Mouse (Mus musculus) limb, embryonic 15.5 days (tissue): ENCODE data around the gene Slfn9. TPM values are rescaled to one million over a fixed set of nuclear protein-coding genes. Genes with fewer than 3 reads are reported as not detected.
"Not testable (repeated sequence)": the region's sequence is repeated elsewhere in the genome, so short reads cannot be mapped to it uniquely, and the experiment has no call there.

Experiments
- ATAC-seq: fragments of 200-750 bp; cut with Nextera tagmentation; 2 replicates; pipeline ENCODE4 v1.8.0; 2017; ENCODE audit warnings: low read depth, moderate TSS enrichment; ENCODE audit not compliant: insufficient number of reproducible peaks, low FRiP score, low TSS enrichment
- H3K27ac ChIP-seq: fragments of 300-500 bp; sonication (generic); 2 replicates; pipeline ENCODE4 v1.5.1; 2015; ENCODE audit warnings: moderate library complexity, mild to moderate bottlenecking, inconsistent platforms
- H3K27me3 ChIP-seq: fragments of 300-500 bp; sonication (generic); 2 replicates; pipeline ENCODE4 v1.6.1; 2015; ENCODE audit warnings: inconsistent platforms
- H3K36me3 ChIP-seq: fragments of 300-500 bp; sonication (generic); 2 replicates; pipeline ENCODE4 v1.6.1; 2015; ENCODE audit warnings: inconsistent platforms
- H3K4me1 ChIP-seq: fragments of 300-500 bp; sonication (generic); 2 replicates; pipeline ENCODE4 v1.6.1; 2015; ENCODE audit warnings: inconsistent platforms
- H3K4me2 ChIP-seq: fragments of 300-500 bp; sonication (generic); 2 replicates; pipeline ENCODE4 v1.6.1; 2015; ENCODE audit warnings: mild to moderate bottlenecking, inconsistent platforms
- H3K4me3 ChIP-seq: fragments of 300-500 bp; sonication (generic); 2 replicates; pipeline ENCODE4 v1.5.1; 2015; ENCODE audit warnings: mild to moderate bottlenecking, inconsistent platforms
- H3K9ac ChIP-seq: fragments of 300-500 bp; sonication (generic); 2 replicates; pipeline ENCODE4 v1.6.1; 2015; ENCODE audit warnings: inconsistent platforms
- H3K9me3 ChIP-seq: fragments of 300-500 bp; sonication (generic); 2 replicates; pipeline ENCODE4 v1.6.1; 2016; ENCODE audit warnings: inconsistent platforms
- WGBS: fragments of 180-500 bp; shearing (Covaris S2); methylation state at CpG from one replicate; pipeline ENCODE4 v1.1.7; 2015; 5-methylcytosine and 5-hydroxymethylcytosine counted together
- microRNA-seq: library from miRNA; unstranded; fragments of <30 nt; microRNA quantifications from one replicate; pipeline ENCODE4, GENCODE M21; 2016
- polyA plus RNA-seq: library from polyadenylated mRNA; unstranded; fragments of >200 nt; fragmentation: Nextera tagmentation; extraction: Ambion mirVana; gene quantifications from 2 replicates; pipeline ENCODE4 v1.2.1, GENCODE M21; 2015

The Slfn9 gene
- polyA plus RNA-seq, 1 experiment from 2014 or later: 18.5 TPM

DNA sequence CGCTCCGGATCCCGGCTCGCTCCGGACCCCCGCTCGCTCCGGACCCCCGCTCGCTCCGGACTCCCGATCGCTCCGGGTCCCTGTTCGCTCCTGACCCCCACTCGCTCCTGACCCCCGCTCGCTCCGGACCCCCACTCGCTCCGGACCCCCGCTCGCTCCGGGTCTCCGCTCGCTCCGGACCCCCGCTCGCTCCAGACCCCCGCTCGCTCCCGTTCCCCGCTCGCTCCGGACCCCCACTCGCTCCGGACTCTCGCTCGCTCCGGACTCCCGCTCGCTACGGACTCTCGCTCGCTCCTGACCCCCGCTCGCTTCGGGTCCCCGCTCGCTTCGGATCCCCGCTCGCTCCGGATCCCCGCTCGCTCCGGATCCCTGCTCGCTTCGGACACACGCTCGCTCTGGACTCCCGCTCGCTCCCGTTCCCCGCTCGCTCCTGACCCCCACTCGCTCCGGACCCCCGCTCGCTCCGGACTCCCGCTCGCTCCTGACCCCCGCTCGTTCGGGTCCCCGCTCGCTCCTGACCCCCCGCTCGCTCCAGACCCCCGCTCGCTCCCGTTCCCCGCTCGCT, 61.2 kb downstream of the Slfn9 start:
- Histone ChIP-seq H3K4me2 (peak overlapping the region; percentile 91), H3K27me3 (peaks cover 67% of the 10 kb centered on the region), H3K4me3 (peak overlapping the region; percentile 43), H3K4me1 (peaks cover 27% of the 10 kb centered on the region)
- not testable (repeated sequence) for H3K36me3 ChIP-seq, ATAC-seq, H3K9ac ChIP-seq, H3K27ac ChIP-seq, H3K9me3 ChIP-seq
- 1% methylated on average over 81 of the region's 85 CpGs for WGBS

DNA sequence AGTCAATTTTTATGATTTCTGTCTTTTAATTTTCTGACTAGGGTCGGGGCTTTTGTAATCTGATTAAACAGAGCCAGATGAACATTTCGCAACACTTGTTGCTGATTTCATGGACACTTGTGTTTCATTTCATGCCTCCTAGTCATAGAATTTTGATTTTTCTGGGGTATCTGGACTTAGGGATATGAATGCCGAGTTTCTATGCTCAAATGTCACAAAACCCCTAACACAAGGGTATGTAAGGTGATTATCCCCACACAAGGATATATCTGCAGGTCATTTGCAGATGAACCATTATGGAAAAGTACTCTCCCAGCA, 62.0 kb downstream of the Slfn9 start:
- H3K9me3 ChIP-seq: no peaks in the 10 kb centered on the region
- ATAC-seq: no peak

DNA sequence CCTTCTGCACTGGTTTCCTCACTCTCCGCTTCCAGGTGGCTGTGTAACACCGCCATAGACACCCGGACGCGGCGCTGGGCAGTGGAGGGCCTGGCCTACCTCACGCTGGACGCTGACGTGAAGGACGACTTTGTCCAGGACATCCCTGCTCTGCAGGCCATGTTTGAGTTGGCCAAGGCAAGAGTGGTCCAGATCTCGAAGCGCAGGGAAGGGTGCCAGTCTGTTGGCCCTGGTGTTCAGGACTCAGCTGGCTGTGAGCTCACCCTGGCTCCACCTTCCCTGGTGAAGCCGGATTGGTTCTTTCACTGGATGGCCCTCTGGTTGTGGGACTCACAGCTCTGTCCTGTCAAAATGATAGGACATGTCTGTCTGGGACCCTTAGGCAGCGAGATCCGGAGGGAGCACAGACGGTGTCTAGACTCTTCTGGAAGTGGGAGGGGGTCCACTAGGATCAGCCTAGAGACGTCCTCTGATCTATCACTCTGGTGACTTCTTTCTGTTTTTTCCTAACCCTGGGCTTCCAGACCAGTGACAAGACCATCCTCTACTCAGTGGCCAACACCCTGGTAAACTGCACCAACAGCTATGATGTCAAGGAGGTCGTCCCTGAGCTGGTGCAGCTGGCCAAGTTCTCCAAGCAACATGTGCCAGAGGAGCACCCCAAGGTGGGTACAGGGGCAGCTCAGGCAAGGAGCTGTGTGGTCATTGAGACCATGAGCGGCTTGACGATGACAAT, 62.6 kb downstream of the Slfn9 start:
- no peak overlapping the region for H3K27ac ChIP-seq
- H3K4me2 ChIP-seq: no peak overlapping the region
- peaks cover 27% of the 10 kb centered on the region for H3K4me1 ChIP-seq
- no peak overlapping the region for H3K4me3 ChIP-seq
- H3K27me3 ChIP-seq: peaks cover 63% of the 10 kb centered on the region
- no peak for ATAC-seq
- no peak overlapping the region for H3K9ac ChIP-seq
- 33% methylated on average over 20 of the region's 20 CpGs for WGBS
- H3K36me3 ChIP-seq: no peaks in the 10 kb centered on the region
- H3K9me3 ChIP-seq: no peaks in the 10 kb centered on the region

More for the DNA sequence above, 62.0 kb downstream of the Slfn9 start:
- Histone ChIP-seq H3K27me3 (peaks cover 69% of the 10 kb centered on the region), H3K4me3 (no peak overlapping the region), H3K36me3 (no peaks in the 10 kb centered on the region), H3K27ac (no peak overlapping the region), H3K4me1 (peaks cover 27% of the 10 kb centered on the region), H3K9ac (no peak overlapping the region), H3K4me2 (no peak overlapping the region)
- WGBS: 39% methylated on average over 3 of the region's 3 CpGs

Small RNAs within 50 kb of the gene (microRNA-seq; reads per million reads assigned to microRNA genes)
- gene Gm27598: not detected
- gene Mir7679: not detected

Other genes with a start within 250 kb of the Slfn9 start
- 0.18 and 0.43 TPM in 2 replicates for gene Cct6b, start 227.5 kb downstream of the Slfn9 start, polyA plus RNA-seq
- 40.5 and 41.4 TPM in 2 replicates for gene Zfp830, start 227.5 kb downstream of the Slfn9 start, polyA plus RNA-seq
- gene Lig3, start 210.7 kb downstream of the Slfn9 start, polyA plus RNA-seq: 26.4 and 30.6 TPM in 2 replicates
- gene Rffl, start 120.6 kb downstream of the Slfn9 start, polyA plus RNA-seq: 11.4 and 12.5 TPM in 2 replicates
- 12.7 and 15.4 TPM in 2 replicates for gene Rad51d, start 101.2 kb downstream of the Slfn9 start, polyA plus RNA-seq
- 0.12 and 0.37 TPM in 2 replicates for gene Fndc8, start 99.7 kb downstream of the Slfn9 start, polyA plus RNA-seq
- gene Nle1, start 83.4 kb downstream of the Slfn9 start, polyA plus RNA-seq: 31.6 and 32.4 TPM in 2 replicates
- 15.6 and 35.8 TPM in 2 replicates for gene Unc45b, start 81.3 kb downstream of the Slfn9 start, polyA plus RNA-seq
- 3.1 and 3.4 TPM in 2 replicates for gene Slfn5, start 40.5 kb downstream of the Slfn9 start, polyA plus RNA-seq
- gene Slfn8, start 29.0 kb upstream of the Slfn9 start, polyA plus RNA-seq: 0.68 and 0.87 TPM in 2 replicates
- 5.0 and 6.3 TPM in 2 replicates for gene Slfn2, start 73.3 kb upstream of the Slfn9 start, polyA plus RNA-seq
- 0.41 and 0.45 TPM in 2 replicates for gene Slfn1, start 125.0 kb upstream of the Slfn9 start, polyA plus RNA-seq
- gene Slfn4, start 183.4 kb upstream of the Slfn9 start, polyA plus RNA-seq: 0.30 and 0.31 TPM in 2 replicates
- 0.93 and 1.0 TPM in 2 replicates for gene Slfn3, start 199.5 kb upstream of the Slfn9 start, polyA plus RNA-seq